Mouse (Mus musculus): Measurements from ENCODE around the gene Gemin4.

- TF ChIP-seq CTCF (IDR thresholded peaks at IDR 0.05; ENCODE audit: control insufficient read depth, insufficient read depth, insufficient read length) (no peak), MYOG (IDR thresholded peaks at IDR 0.05; ENCODE audit: control insufficient read depth, extremely low read depth, insufficient read length) (no peak)
These were observed 45.3 kb upstream of the Gemin4 start for GRCm38 (mm10) chr11:76262611-76263351.

Measured in C2C12 (cell line).